Mouse (Mus musculus) adrenal gland, postnatal 4 days (tissue): ENCODE results near the gene Gm20388. TPM values are rescaled to one million over a fixed set of nuclear protein-coding genes. Genes with fewer than 3 reads are reported as not detected.
A peak's percentile ranks its signal among the peaks of the same experiment; 100 is the strongest.

Source experiments
- DNase-seq, 2 experiments: peaks; one replicate each; pipeline ENCODE4 v3.0.0; 2021 to 2022; ENCODE audit warnings: low spot score in 2 of 2, mixed read lengths in 2 of 2
- total RNA-seq, 2 experiments: library from RNA; stranded (reverse); gene quantifications; 2 replicates each; pipeline ENCODE4 v1.2.3; 2021

Gm20388 gene
- total RNA-seq, 2 experiments from 2014 or later, result 8.8 TPM; not detected in 1

- no peak for DNase-seq
Measured at GRCm38 (mm10) chr8:122586171-122586570, 2675.5 kb downstream of the Gm20388 start.

DNA sequence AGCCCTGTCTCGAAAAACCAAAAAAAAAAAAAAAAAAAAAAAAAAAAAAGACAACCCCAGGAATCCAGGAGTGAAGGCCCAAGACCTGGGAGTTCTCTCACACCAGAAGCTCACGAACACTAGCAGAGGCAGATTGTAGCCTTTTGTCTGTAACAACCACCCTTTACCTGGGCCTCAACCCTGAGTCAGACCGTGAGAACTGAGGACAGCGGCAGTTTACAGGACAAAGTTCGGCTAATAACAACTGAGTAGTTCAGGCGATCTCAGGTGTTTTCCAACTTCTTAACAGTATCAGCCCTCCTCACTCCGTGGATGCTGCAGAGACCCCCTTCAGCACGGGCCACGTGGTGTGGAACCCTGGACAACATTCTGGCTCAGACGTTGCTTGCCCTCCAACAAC is 2676.1 kb downstream of the Gm20388 start:
- DNase-seq, result no peak

DNA sequence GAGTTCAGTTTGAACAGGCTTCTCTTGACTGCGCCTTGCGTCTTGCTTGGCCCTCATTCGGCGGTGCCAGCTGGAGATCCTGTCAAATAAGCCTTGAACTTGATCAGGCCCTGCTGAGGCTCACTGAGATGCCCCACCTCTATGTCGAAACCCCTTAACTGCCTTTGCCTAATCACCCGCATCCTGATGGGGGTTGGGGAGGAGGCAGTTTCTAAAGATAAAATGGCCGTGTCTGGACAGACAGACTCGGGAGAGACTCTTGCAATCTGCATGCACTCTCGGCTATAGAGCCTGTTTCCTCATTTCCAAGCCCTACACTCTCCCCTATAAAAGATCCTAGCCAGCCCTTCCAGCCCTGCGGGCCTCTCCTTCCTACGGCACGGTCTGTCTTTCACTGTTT is 2682.6 kb downstream of the Gm20388 start:
- DNase-seq, result no peak

- DNase-seq, result no peak
Measured at GRCm38 (mm10) chr8:122593783-122594507, 2683.3 kb downstream of the Gm20388 start.

GRCm38 (mm10) chr8:122596031-122596430 is 2685.4 kb downstream of the Gm20388 start:
- no peak for DNase-seq

DNA sequence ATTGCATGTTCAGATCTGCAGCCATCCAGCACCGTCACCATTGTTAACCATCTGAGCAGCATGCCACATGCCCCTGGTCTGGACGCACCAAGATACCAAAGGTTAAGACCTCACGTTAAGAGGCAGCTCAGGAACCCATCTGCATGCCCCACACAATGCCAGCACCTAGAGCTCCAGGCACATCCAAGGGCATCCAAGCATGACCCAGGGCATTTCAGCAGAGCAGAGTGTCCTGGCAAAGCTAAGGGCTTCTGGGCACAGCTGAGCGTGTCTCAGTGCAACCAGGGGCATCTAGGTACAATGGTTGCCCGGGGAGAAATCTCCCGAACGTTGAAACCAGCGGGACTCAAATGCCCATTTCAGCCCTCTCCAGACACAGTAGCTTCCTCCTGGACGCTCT is 2690.0 kb downstream of the Gm20388 start:
- DNase-seq, result no peak

- DNase-seq, result no peak
Measured at GRCm38 (mm10) chr8:122604640-122605039, 2694.0 kb downstream of the Gm20388 start.

GRCm38 (mm10) chr8:122605367-122605766 is 2694.7 kb downstream of the Gm20388 start:
- DNase-seq, result no peak

GRCm38 (mm10) chr8:122606810-122607209 is 2696.2 kb downstream of the Gm20388 start:
- no peak for DNase-seq

DNA sequence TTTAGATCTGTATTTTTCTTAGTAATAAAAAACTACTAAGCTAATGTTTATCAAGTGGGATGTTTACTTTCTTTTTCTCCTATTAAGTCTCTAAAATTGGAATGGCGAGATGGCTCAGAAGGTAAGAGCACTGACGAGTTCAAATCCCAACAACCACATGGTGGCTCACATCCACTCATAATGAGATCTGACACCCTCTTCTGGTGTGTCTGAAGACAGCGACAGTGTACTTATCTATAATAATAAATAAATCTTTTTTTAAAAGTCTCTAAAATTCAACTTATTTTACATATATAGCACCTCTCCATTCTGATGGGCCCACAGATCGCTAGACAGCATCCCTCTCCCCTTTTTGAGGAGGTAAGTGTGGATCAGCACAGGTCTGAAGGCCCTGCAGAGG is 2699.6 kb downstream of the Gm20388 start:
- no peak for DNase-seq

- no peak for DNase-seq
Measured at GRCm38 (mm10) chr8:122610612-122611277, 2700.1 kb downstream of the Gm20388 start.

- peak; percentile 75 to 85 for DNase-seq
Measured at GRCm38 (mm10) chr8:122611295-122612133, 2700.9 kb downstream of the Gm20388 start, which contains the start of the genes Galns and Trappc2l. Galns (minus strand) TSS chr8:122611463. Trappc2l (plus strand) TSS chr8:122611640.

DNA sequence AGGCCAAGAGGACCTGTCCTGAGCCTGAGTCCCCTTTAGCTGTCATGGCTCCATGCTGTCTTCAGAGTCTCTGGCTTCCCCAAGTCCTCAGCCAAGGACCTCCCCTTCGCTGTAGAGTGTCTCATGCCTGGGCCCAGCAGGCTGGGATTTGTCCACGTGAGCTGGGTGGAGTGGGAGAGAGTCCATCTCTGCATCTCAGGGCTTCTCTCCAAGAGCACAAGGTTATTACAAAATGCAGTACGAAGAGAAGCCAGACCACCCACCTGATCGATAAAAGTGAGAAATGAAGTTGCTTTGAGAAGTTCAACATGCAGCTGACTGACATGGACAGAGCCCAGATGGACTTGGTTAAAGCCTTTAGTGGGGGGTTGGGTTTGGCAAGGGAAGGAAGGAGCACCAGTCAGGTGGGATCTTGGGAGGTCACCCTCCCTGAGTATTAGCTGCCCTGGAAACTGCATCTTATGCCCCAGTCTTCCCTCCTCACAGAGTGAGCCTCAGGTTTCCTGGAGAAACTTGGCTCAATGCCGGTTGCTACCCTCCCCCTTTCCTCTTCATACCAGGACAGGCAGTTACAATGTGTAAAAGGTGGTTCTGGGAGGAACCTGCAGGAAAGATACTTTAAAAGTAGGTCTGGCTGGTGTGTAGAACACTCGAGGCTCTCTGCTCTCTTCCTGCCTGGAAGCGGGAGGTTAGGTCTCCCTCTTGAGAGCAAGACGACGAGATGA is 2705.7 kb downstream of the Gm20388 start:
- no peak for DNase-seq

- peak; percentile 64 to 69 for DNase-seq
Measured at GRCm38 (mm10) chr8:122617947-122618546, 2707.4 kb downstream of the Gm20388 start.

GRCm38 (mm10) chr8:122618660-122619378 is 2708.2 kb downstream of the Gm20388 start:
- no peak for DNase-seq

- DNase-seq, result no peak
Measured at GRCm38 (mm10) chr8:122620446-122620845, 2709.8 kb downstream of the Gm20388 start.

DNA sequence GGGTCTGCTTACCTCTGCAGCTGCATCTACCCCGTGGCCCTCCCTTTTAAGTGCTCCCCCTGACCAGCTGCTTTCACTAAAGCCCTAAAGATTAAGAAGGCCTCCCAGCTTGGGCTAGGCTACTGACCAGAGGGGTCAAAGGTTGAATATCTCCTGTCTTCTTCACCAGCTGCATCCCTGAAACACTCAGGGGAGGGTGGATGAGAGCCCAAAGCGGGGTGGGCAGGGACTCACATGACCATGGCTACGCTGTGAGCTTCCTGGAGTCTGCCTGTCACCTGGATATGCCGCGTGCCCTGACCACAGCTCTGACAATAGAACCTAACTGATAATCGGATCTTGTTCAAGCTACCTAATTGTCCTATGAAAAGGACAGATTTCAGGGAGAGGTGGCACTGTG is 2712.1 kb downstream of the Gm20388 start, which contains the start of gene Pabpn1l:
Pabpn1l (minus strand) TSS at position 13 of the 400 bp plus-strand sequence.
- DNase-seq, result no peak

DNA sequence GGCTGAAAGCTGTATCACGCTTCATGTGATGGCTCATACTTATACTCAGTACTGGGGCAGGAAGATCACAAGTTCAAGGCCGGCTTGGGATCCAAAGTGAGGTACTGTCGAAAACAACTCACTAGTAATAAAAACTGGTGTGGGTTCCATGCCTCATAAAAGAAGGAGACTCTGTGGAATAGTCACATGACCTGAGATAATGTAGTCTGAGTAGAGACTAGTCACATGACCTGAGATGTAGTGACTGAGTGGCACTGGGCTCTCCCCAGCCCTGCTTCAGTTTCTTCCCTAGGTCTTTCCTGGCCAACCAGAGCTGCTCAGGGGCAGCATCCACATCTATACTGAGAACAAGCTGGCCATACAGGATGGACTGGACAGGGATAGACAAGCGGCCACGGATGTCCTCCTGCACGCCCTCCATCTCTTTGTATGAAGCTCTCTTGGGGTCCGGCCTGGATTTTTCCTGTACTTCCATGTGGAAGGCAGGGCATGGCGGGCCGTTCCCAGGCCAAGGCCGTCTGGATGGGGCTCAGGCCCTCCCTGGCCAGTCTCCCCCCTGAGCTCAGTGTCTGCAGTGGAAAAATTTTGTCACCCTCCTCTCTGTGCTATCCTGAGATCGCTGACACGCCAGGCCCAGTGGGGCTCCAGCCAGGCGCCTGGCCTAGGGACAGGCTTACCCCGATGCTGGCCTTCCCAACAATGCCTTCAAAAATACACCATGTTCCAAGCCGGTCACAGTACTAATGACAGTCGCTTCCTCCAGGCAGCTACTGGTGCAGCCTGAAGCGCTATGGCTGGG is 2713.4 kb downstream of the Gm20388 start:
- DNase-seq, result no peak

DNA sequence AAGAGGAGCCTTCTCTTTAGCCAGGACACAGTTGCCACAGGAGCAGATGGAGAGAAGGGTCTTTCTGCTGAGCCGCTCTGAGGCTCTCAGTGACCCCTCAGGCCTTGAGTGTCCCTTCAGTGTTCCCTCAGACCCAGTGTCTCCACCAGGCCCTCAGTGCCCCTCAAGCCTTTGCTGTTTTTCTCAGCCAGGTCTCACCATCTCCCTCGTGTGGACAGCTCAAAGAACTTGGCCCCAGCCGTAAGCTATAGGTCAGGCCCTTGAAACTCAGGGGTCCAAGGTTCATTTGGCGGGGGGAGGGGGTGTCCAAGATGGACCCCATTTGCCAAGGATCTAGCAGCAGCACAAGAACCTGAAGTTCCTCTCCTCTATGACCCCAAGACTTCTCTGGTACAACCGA is 2714.0 kb downstream of the Gm20388 start:
- DNase-seq, result no peak
